Mouse (Mus musculus) midbrain, postnatal 0 days (tissue): Measurements from ENCODE around the gene Nupl2. TPM values are rescaled to one million over a fixed set of nuclear protein-coding genes. Genes with fewer than 3 reads are reported as not detected.

ENCODE experiments used
- ATAC-seq: fragments of 200-750 bp; cut with Nextera tagmentation; 2 replicates; pipeline ENCODE4 v1.8.0; 2017; ENCODE audit warnings: moderate number of reproducible peaks, mild to moderate bottlenecking, moderate TSS enrichment, moderate library complexity; ENCODE audit not compliant: low FRiP score
- DNase-seq: peaks from one replicate; pipeline ENCODE4 v3.0.0-alpha.2; 2015; ENCODE audit warnings: low spot score
- H3K27ac ChIP-seq: fragments of 300-500 bp; sonication (generic); 2 replicates; pipeline ENCODE4 v1.5.1; 2014; ENCODE audit warnings: low read depth, mild to moderate bottlenecking, low read length, mixed read lengths
- H3K27me3 ChIP-seq: fragments of 300-500 bp; sonication (generic); 2 replicates; pipeline ENCODE4 v1.6.1; 2014; ENCODE audit warnings: low read length, control low read depth, mixed read lengths; ENCODE audit not compliant: insufficient read depth
- H3K36me3 ChIP-seq: fragments of 300-500 bp; sonication (generic); 2 replicates; pipeline ENCODE4 v1.6.1; 2014; ENCODE audit warnings: low read length, control low read depth, mixed read lengths; ENCODE audit not compliant: insufficient read depth
- H3K4me1 ChIP-seq: fragments of 300-500 bp; sonication (generic); 2 replicates; pipeline ENCODE4 v1.6.1; 2014; ENCODE audit warnings: mild to moderate bottlenecking, control low read depth, antibody characterized with exemption, low read length, mixed read lengths; ENCODE audit not compliant: insufficient read depth
- H3K4me2 ChIP-seq: fragments of 300-500 bp; sonication (generic); 2 replicates; pipeline ENCODE4 v1.6.1; 2014; ENCODE audit warnings: low read depth, mild to moderate bottlenecking, low read length, mixed read lengths; ENCODE audit not compliant: poor library complexity, severe bottlenecking
- H3K4me3 ChIP-seq: fragments of 300-500 bp; sonication (generic); 2 replicates; pipeline ENCODE4 v1.5.1; 2014; ENCODE audit warnings: low read depth, mild to moderate bottlenecking, low read length, moderate library complexity
- H3K9ac ChIP-seq: fragments of 300-500 bp; sonication (generic); replicated peaks from 2 replicates; pipeline ENCODE4 v1.6.1; 2014; ENCODE audit warnings: mild to moderate bottlenecking, low read length, moderate library complexity, mixed read lengths; ENCODE audit not compliant: poor library complexity, severe bottlenecking
- H3K9me3 ChIP-seq: fragments of 300-500 bp; sonication (generic); 2 replicates; pipeline ENCODE4 v1.6.1; 2016; ENCODE audit warnings: low read length, control low read depth
- CTCF ChIP-seq: IDR thresholded peaks from 2 replicates; pipeline ENCODE4 v1.5.1; 2016; ENCODE audit warnings: antibody characterized with exemption, mild to moderate bottlenecking
- WGBS: fragments of 180-500 bp; shearing (Covaris S2); extraction: QIAGEN DNeasy Blood & Tissue Kit; methylation state at CpG from one replicate; pipeline ENCODE4 v1.1.7; 2014; 5-methylcytosine and 5-hydroxymethylcytosine counted together
- polyA plus RNA-seq: library from polyadenylated mRNA; unstranded; fragments of >200 nt; fragmentation: Nextera tagmentation; extraction: Ambion mirVana; gene quantifications from 2 replicates; pipeline ENCODE4 v1.2.1, GENCODE M21; 2015
- total RNA-seq: library from RNA; depleted of rRNA; stranded (reverse); fragments of >200 nt; gene quantifications from 2 replicates; pipeline ENCODE4 v1.2.3, GENCODE M21; 2014

The Nupl2 gene
- total and polyA plus RNA-seq, 2 experiments from 2014 or later, result 9.4 to 14.0 TPM

- no peak overlapping the region for H3K9ac ChIP-seq
- no peak for TF ChIP-seq CTCF
- H3K4me3 ChIP-seq, result no peak overlapping the region
- 84% methylated on average over 2 of the region's 2 CpGs for WGBS
- H3K27ac ChIP-seq, result no peak overlapping the region
- H3K27me3 ChIP-seq, result no peaks in the 10 kb centered on the region
- ATAC-seq (no peak), DNase-seq (no peak)
- H3K4me1 ChIP-seq, result no peaks in the 10 kb centered on the region
- no peaks in the 10 kb centered on the region for H3K9me3 ChIP-seq
- H3K36me3 ChIP-seq, result 0 out of 2 replicates have a peak, but pooled peaks cover 4% of the 10 kb centered on the region
- no peak overlapping the region for H3K4me2 ChIP-seq
Measured at GRCm38 (mm10) chr5:24191821-24192220, 27.1 kb downstream of the Nupl2 start.

GRCm38 (mm10) chr5:24201006-24201405, 36.2 kb downstream of the Nupl2 start:
- H3K9ac ChIP-seq, result no peak overlapping the region
- H3K4me3 ChIP-seq, result no peak overlapping the region
- TF ChIP-seq CTCF, result no peak
- 84% methylated on average over 4 of the region's 4 CpGs for WGBS
- no peak for ATAC-seq
- H3K27ac ChIP-seq, result no peak overlapping the region
- H3K27me3 ChIP-seq, result no peaks in the 10 kb centered on the region
- H3K4me2 ChIP-seq, result no peak overlapping the region
- no peaks in the 10 kb centered on the region for H3K9me3 ChIP-seq
- no peaks in the 10 kb centered on the region for H3K4me1 ChIP-seq
- no peak for DNase-seq
- no peaks in the 10 kb centered on the region for H3K36me3 ChIP-seq

GRCm38 (mm10) chr5:24202492-24202891, 37.7 kb downstream of the Nupl2 start:
- Histone ChIP-seq H3K4me2 (no peak overlapping the region), H3K9ac (no peak overlapping the region), H3K27ac (no peak overlapping the region), H3K36me3 (no peaks in the 10 kb centered on the region), H3K9me3 (no peaks in the 10 kb centered on the region), H3K4me3 (no peak overlapping the region), H3K27me3 (no peaks in the 10 kb centered on the region), H3K4me1 (no peaks in the 10 kb centered on the region)
- DNase-seq, result peak; percentile 42
- TF ChIP-seq CTCF, result no peak
- peak; percentile 49; the same call in 1 of the 2 replicates for ATAC-seq
- WGBS, result 66% methylated on average over 5 of the region's 5 CpGs

- H3K9ac ChIP-seq, result no peak overlapping the region
- WGBS, result 89% methylated on average over 5 of the region's 5 CpGs
- H3K36me3 ChIP-seq, result no peaks in the 10 kb centered on the region
- H3K27me3 ChIP-seq, result no peaks in the 10 kb centered on the region
- ATAC-seq, result no peak
- H3K4me2 ChIP-seq, result no peak overlapping the region
- no peak for TF ChIP-seq CTCF
- H3K9me3 ChIP-seq, result no peaks in the 10 kb centered on the region
- no peak for DNase-seq
- no peak overlapping the region for H3K27ac ChIP-seq
- no peaks in the 10 kb centered on the region for H3K4me1 ChIP-seq
- H3K4me3 ChIP-seq, result no peak overlapping the region
Measured at GRCm38 (mm10) chr5:24203266-24203665, 38.5 kb downstream of the Nupl2 start.

GRCm38 (mm10) chr5:24207965-24208364, 43.2 kb downstream of the Nupl2 start:
- no peak overlapping the region for H3K4me2 ChIP-seq
- no peak overlapping the region for H3K4me3 ChIP-seq
- H3K27me3 ChIP-seq, result no peaks in the 10 kb centered on the region
- no peak overlapping the region for H3K27ac ChIP-seq
- H3K4me1 ChIP-seq, result no peaks in the 10 kb centered on the region
- no peak overlapping the region for H3K9ac ChIP-seq
- ATAC-seq (no peak), DNase-seq (no peak)
- H3K36me3 ChIP-seq, result no peaks in the 10 kb centered on the region
- no peak for TF ChIP-seq CTCF
- WGBS, result 74% methylated on average over 10 of the region's 10 CpGs
- H3K9me3 ChIP-seq, result no peaks in the 10 kb centered on the region

GRCm38 (mm10) chr5:24208505-24208904, 43.7 kb downstream of the Nupl2 start:
- DNase-seq (no peak), ATAC-seq (no peak)
- Histone ChIP-seq H3K4me2 (no peak overlapping the region), H3K27me3 (no peaks in the 10 kb centered on the region), H3K27ac (no peak overlapping the region), H3K9ac (no peak overlapping the region), H3K9me3 (no peaks in the 10 kb centered on the region), H3K36me3 (no peaks in the 10 kb centered on the region), H3K4me1 (no peaks in the 10 kb centered on the region), H3K4me3 (no peak overlapping the region)
- TF ChIP-seq CTCF, result no peak
- 93% methylated on average over 5 of the region's 5 CpGs for WGBS
